Mouse (Mus musculus): ENCODE results near the gene Arf5. TPM values are rescaled to one million over a fixed set of nuclear protein-coding genes. Genes with fewer than 3 reads are reported as not detected.

Arf5 gene
- total and polyA plus RNA-seq, 3 experiments, result 92.8 to 292 TPM; not detected in 1

Other genes with a start within 250 kb of the Arf5 start
- 36.3 and 43.2 TPM in 2 replicates for gene Zfp800, start 25.6 kb upstream of the Arf5 start, total RNA-seq (2012; rRNA removed)
- 10 to 100 TPM; 41.6 to 71.9 TPM for gene Zfp800, start 25.6 kb upstream of the Arf5 start, polyA plus RNA-seq (2012; ENCODE audit: insufficient read depth in 1 of 2, insufficient read length in 2 of 2, low read depth in 1 of 2, low replicate concordance in 2 of 2, missing spikeins in 1 of 2)
- not detected in 2 replicates for gene Fscn3, start 4.2 kb downstream of the Arf5 start, total RNA-seq (2012; rRNA removed)
- gene Fscn3, start 4.2 kb downstream of the Arf5 start, polyA plus RNA-seq (2012; ENCODE audit: insufficient read depth in 1 of 2, insufficient read length in 2 of 2, low read depth in 1 of 2, low replicate concordance in 2 of 2, missing spikeins in 1 of 2), result not detected
- gene Gcc1, start 4.8 kb downstream of the Arf5 start, total RNA-seq (2012; rRNA removed), result 6.7 and 9.2 TPM in 2 replicates
- 1 to 10 TPM in 1 of 2 experiments, not detected in 1; 9.0 TPM for gene Gcc1, start 4.8 kb downstream of the Arf5 start, polyA plus RNA-seq (2012; ENCODE audit: insufficient read depth in 1 of 2, insufficient read length in 2 of 2, low read depth in 1 of 2, low replicate concordance in 2 of 2, missing spikeins in 1 of 2)
- gene Pax4, start 25.8 kb downstream of the Arf5 start, total RNA-seq (2012; rRNA removed), result not detected in 2 replicates
- gene Pax4, start 25.8 kb downstream of the Arf5 start, polyA plus RNA-seq (2012; ENCODE audit: insufficient read depth in 1 of 2, insufficient read length in 2 of 2, low read depth in 1 of 2, low replicate concordance in 2 of 2, missing spikeins in 1 of 2), result not detected
- 192 and 217 TPM in 2 replicates for gene Snd1, start 51.6 kb downstream of the Arf5 start, total RNA-seq (2012; rRNA removed)
- gene Snd1, start 51.6 kb downstream of the Arf5 start, polyA plus RNA-seq (2012; ENCODE audit: insufficient read depth in 1 of 2, insufficient read length in 2 of 2, low read depth in 1 of 2, low replicate concordance in 2 of 2, missing spikeins in 1 of 2), result 100 to 1,000 TPM in 1 of 2 experiments, not detected in 1; 280 TPM

Measured in MEL (cell line).